ENCODE assay signal across 14 mouse cellular contexts in genomic region chr8:110665000-110665399, GRCm38 (mm10). TPM values are rescaled to one million over a fixed set of nuclear protein-coding genes. Genes with fewer than 3 reads are reported as not detected.
A peak's percentile ranks its signal among the peaks of the same experiment; 100 is the strongest.
DNase-seq lines count a peak whose midpoint lies in the region; ATAC-seq and TF ChIP-seq lines count a peak whose summit lies in the region.
"Had no signal": no experiment of that assay in that cellular context is flagged by ENCODE, and none has a peak within 500 bp of the region (broad histone marks: within the 10 kb centered on the region; RNA-seq: fewer than 3 reads in every experiment).

No protein-coding gene starts in this region.

- H3K9ac ChIP-seq in lung, postnatal 0 days (replicated peaks; ENCODE audit: low read depth) = no peak overlapping the region
- H3K9ac ChIP-seq in hindbrain, embryonic 13.5 days = no peak overlapping the region
- H3K9ac ChIP-seq in neural tube, embryonic 14.5 days (replicated peaks; ENCODE audit: low read depth, low read length) = no peak overlapping the region
- H3K9ac ChIP-seq: embryonic facial prominence, embryonic 12.5 days; heart, embryonic 13.5 days; liver, embryonic 12.5 days had no signal

- no peak overlapping the region for H3K4me2 ChIP-seq in lung, postnatal 0 days (replicated peaks; ENCODE audit: low read depth, low read length)
- H3K4me2 ChIP-seq in hindbrain, embryonic 13.5 days = no peak overlapping the region
- no peak overlapping the region for H3K4me2 ChIP-seq in neural tube, embryonic 14.5 days (ENCODE audit: low read depth, low read length)
- H3K4me2 ChIP-seq: embryonic facial prominence, embryonic 12.5 days; heart, embryonic 13.5 days; liver, embryonic 12.5 days had no signal

- H3K9me3 ChIP-seq in lung, postnatal 0 days (ENCODE audit: low read length) = no peaks in the 10 kb centered on the region
- H3K9me3 ChIP-seq in hindbrain, embryonic 13.5 days = no peaks in the 10 kb centered on the region
- no peaks in the 10 kb centered on the region for H3K9me3 ChIP-seq in neural tube, embryonic 14.5 days (ENCODE audit: control insufficient read depth, low read length)
- H3K9me3 ChIP-seq: embryonic facial prominence, embryonic 12.5 days; G1E; heart, embryonic 13.5 days; liver, embryonic 12.5 days had no signal

- whole genome bisulfite sequencing in lung, postnatal 0 days = 68% methylated on average over 3 of the region's 3 CpGs
- 79% methylated on average over 3 of the region's 3 CpGs for WGBS in hindbrain, embryonic 13.5 days
- 66% methylated on average over 3 of the region's 3 CpGs for WGBS in neural tube, embryonic 14.5 days

- no peaks in the 10 kb centered on the region for H3K27me3 ChIP-seq in lung, postnatal 0 days (replicated peaks; ENCODE audit: insufficient read depth, low read length)
- H3K27me3 ChIP-seq in hindbrain, embryonic 13.5 days = no peaks in the 10 kb centered on the region
- no peaks in the 10 kb centered on the region for H3K27me3 ChIP-seq in neural tube, embryonic 14.5 days (ENCODE audit: control insufficient read depth, insufficient read depth, low read length)
- H3K27me3 ChIP-seq: embryonic facial prominence, embryonic 12.5 days; heart, embryonic 13.5 days; liver, embryonic 12.5 days had no signal

- 0 out of 2 replicates have a peak overlapping the region, but pooled peaks have one; percentile 20 for H3K27ac ChIP-seq in lung, postnatal 0 days (ENCODE audit: low read length)
- H3K27ac ChIP-seq in hindbrain, embryonic 13.5 days = peak overlapping the region; percentile 87
- peak overlapping the region; percentile 72; the same call in 1 of the 2 replicates for H3K27ac ChIP-seq in neural tube, embryonic 14.5 days (ENCODE audit: low read depth, low read length)
- H3K27ac ChIP-seq: embryonic facial prominence, embryonic 12.5 days; heart, embryonic 13.5 days; liver, embryonic 12.5 days had no signal

- TF ChIP-seq EP300 in lung, postnatal 0 days (IDR thresholded peaks at IDR 0.05) = no peak

- DNase-seq in cerebellum, postnatal 10 days = peak; percentile 51 to 62
- peak; percentile 18 for DNase-seq in lung, postnatal 0 days (ENCODE audit: low spot score)
- DNase-seq in lung, postnatal 4 days = no peak
- no peak for DNase-seq in heart, adult 9 months (ENCODE audit: low spot score in 2 of 2)
- DNase-seq: thymus, adult 18-20 months had no signal

- 0 out of 2 replicates have a peak, but pooled peaks cover 4% of the 10 kb centered on the region for H3K4me1 ChIP-seq in lung, postnatal 0 days (ENCODE audit: insufficient read depth, low read depth, low read length)
- H3K4me1 ChIP-seq in hindbrain, embryonic 13.5 days (replicated peaks) = peaks cover 30% of the 10 kb centered on the region
- H3K4me1 ChIP-seq in neural tube, embryonic 14.5 days (ENCODE audit: control insufficient read depth, insufficient read depth, low read length) = peaks cover 17% of the 10 kb centered on the region

- no peak overlapping the region for H3K4me3 ChIP-seq in lung, postnatal 0 days (ENCODE audit: low read depth, low read length)
- no peak overlapping the region for H3K4me3 ChIP-seq in hindbrain, embryonic 13.5 days
- H3K4me3 ChIP-seq in neural tube, embryonic 14.5 days (ENCODE audit: low read depth, low read length) = no peak overlapping the region
- H3K4me3 ChIP-seq: embryonic facial prominence, embryonic 12.5 days; heart, embryonic 13.5 days; liver, embryonic 12.5 days had no signal

- ATAC-seq in cerebellum, adult (ENCODE audit: insufficient number of reproducible peaks, low FRiP score, low TSS enrichment) = no peak
- no peak for ATAC-seq in lung, postnatal 0 days
- no peak for ATAC-seq in hindbrain, embryonic 13.5 days (ENCODE audit: low FRiP score)
- ATAC-seq in neural tube, embryonic 14.5 days (ENCODE audit: low read depth) = no peak
- ATAC-seq in inflammation-experienced regulatory T-cells, adult 6 months = no peak
- ATAC-seq: intestine, embryonic 16.5 days; liver, embryonic 12.5 days had no signal

- H3K36me3 ChIP-seq in lung, postnatal 0 days (ENCODE audit: insufficient read depth, low read length) = no peaks in the 10 kb centered on the region
- H3K36me3 ChIP-seq in hindbrain, embryonic 13.5 days = peaks cover 14% of the 10 kb centered on the region
- no peaks in the 10 kb centered on the region for H3K36me3 ChIP-seq in neural tube, embryonic 14.5 days (ENCODE audit: control insufficient read depth, insufficient read depth, low read length)

- TF ChIP-seq CTCF in lung, postnatal 0 days (IDR thresholded peaks at IDR 0.05) = no peak

RNA-seq across cellular contexts. Expression of gene Vac14, which starts 46.6 kb away (rescaled TPM):
- polyA plus RNA-seq in lung, postnatal 0 days (2015; fragmentation: Nextera tagmentation; extraction: Ambion mirVana) = 10.0 and 11.1 TPM in 2 replicates
- polyA plus RNA-seq in hindbrain, embryonic 13.5 days (2015; fragmentation: Nextera tagmentation; extraction: Ambion mirVana) = 23.7 and 24.9 TPM in 2 replicates
- polyA plus RNA-seq in neural tube, embryonic 14.5 days (2014; fragmentation: Nextera tagmentation; extraction: Ambion mirVana) = 31.1 and 31.6 TPM in 2 replicates
- 1 to 10 TPM; 5.6 to 7.8 (median 6.3) TPM for polyA plus RNA-seq in inflammation-experienced regulatory T-cells, adult 6 months (2017; shearing (Covaris generic))

RNA-seq across cellular contexts. Expression of gene Mtss1l, which starts 56.3 kb away (rescaled TPM):
- polyA plus RNA-seq in lung, postnatal 0 days (2015; fragmentation: Nextera tagmentation; extraction: Ambion mirVana) = 13.8 and 16.6 TPM in 2 replicates
- 19.0 and 20.4 TPM in 2 replicates for polyA plus RNA-seq in hindbrain, embryonic 13.5 days (2015; fragmentation: Nextera tagmentation; extraction: Ambion mirVana)
- polyA plus RNA-seq in neural tube, embryonic 14.5 days (2014; fragmentation: Nextera tagmentation; extraction: Ambion mirVana) = 23.9 and 24.9 TPM in 2 replicates
- under 1 TPM in 1 of 3 experiments, not detected in 2; 0.19 TPM for polyA plus RNA-seq in inflammation-experienced regulatory T-cells, adult 6 months (2017; shearing (Covaris generic))

Comparison
In these comparisons a context has a peak if more than half of its experiments do, and no peak if none do; other contexts are left out.
1. DNase-seq: peak in cerebellum, postnatal 10 days (2 of 2) and lung, postnatal 0 days (single experiment); none in lung, postnatal 4 days (0 of 2) and heart, adult 9 months (0 of 2).
2. H3K27ac ChIP-seq: peak in every context shown above with its lines; median percentile 87 in hindbrain, embryonic 13.5 days; 72 in neural tube, embryonic 14.5 days; 20 in lung, postnatal 0 days.
3. RNA of gene Mtss1l, which starts 56.3 kb away (polyA plus RNA-seq): 23.9 to 24.9 TPM in neural tube, embryonic 14.5 days, 19.0 to 20.4 TPM in hindbrain, embryonic 13.5 days and 13.8 to 16.6 TPM in lung, postnatal 0 days; 0.19 TPM in inflammation-experienced regulatory T-cells, adult 6 months; every median in the first group is over 10 times any median in the second.